Mouse (Mus musculus) heart, embryonic 13.5 days (tissue): ENCODE data around the gene Tor4a. TPM values are rescaled to one million over a fixed set of nuclear protein-coding genes. Genes with fewer than 3 reads are reported as not detected.
A peak's percentile ranks its signal among the peaks of the same experiment; 100 is the strongest.

ENCODE experiments used
- ATAC-seq: fragments of 200-750 bp; cut with Nextera tagmentation; 2 replicates; pipeline ENCODE4 v1.8.0; 2017; ENCODE audit warnings: moderate TSS enrichment; ENCODE audit not compliant: insufficient number of reproducible peaks, low FRiP score, low TSS enrichment; ENCODE audit errors: extremely low read depth
- H3K27ac ChIP-seq: fragments of 300-500 bp; sonication (generic); replicated peaks from 2 replicates; pipeline ENCODE4 v1.5.1; 2015; ENCODE audit warnings: moderate library complexity, mild to moderate bottlenecking, inconsistent platforms
- H3K27me3 ChIP-seq: fragments of 300-500 bp; sonication (generic); replicated peaks from 2 replicates; pipeline ENCODE4 v1.6.1; 2015; ENCODE audit warnings: mild to moderate bottlenecking, inconsistent platforms
- H3K36me3 ChIP-seq: fragments of 300-500 bp; sonication (generic); 2 replicates; pipeline ENCODE4 v1.6.1; 2015; ENCODE audit warnings: mild to moderate bottlenecking, inconsistent platforms
- H3K4me1 ChIP-seq: fragments of 300-500 bp; sonication (generic); 2 replicates; pipeline ENCODE4 v1.6.1; 2015; ENCODE audit warnings: inconsistent platforms
- H3K4me2 ChIP-seq: fragments of 300-500 bp; sonication (generic); 2 replicates; pipeline ENCODE4 v1.6.1; 2015; ENCODE audit warnings: inconsistent platforms, mild to moderate bottlenecking, moderate library complexity
- H3K4me3 ChIP-seq: fragments of 300-500 bp; sonication (generic); 2 replicates; pipeline ENCODE4 v1.5.1; 2015; ENCODE audit warnings: moderate library complexity, mild to moderate bottlenecking, inconsistent platforms
- H3K9ac ChIP-seq: fragments of 300-500 bp; sonication (generic); 2 replicates; pipeline ENCODE4 v1.6.1; 2015; ENCODE audit warnings: inconsistent platforms, mild to moderate bottlenecking, moderate library complexity
- H3K9me3 ChIP-seq: fragments of 300-500 bp; sonication (generic); 2 replicates; pipeline ENCODE4 v1.6.1; 2016; ENCODE audit warnings: inconsistent platforms
- WGBS: fragments of 180-500 bp; shearing (Covaris S2); methylation state at CpG from one replicate; pipeline ENCODE4 v1.1.7; 2015; ENCODE audit warnings: mixed read lengths; 5-methylcytosine and 5-hydroxymethylcytosine counted together
- polyA plus RNA-seq: library from polyadenylated mRNA; unstranded; fragments of >200 nt; fragmentation: Nextera tagmentation; extraction: Ambion mirVana; gene quantifications from 2 replicates; pipeline ENCODE4 v1.2.1, GENCODE M21; 2015

Gene Tor4a
- polyA plus RNA-seq, 1 experiment from 2014 or later = 6.4 TPM

DNA sequence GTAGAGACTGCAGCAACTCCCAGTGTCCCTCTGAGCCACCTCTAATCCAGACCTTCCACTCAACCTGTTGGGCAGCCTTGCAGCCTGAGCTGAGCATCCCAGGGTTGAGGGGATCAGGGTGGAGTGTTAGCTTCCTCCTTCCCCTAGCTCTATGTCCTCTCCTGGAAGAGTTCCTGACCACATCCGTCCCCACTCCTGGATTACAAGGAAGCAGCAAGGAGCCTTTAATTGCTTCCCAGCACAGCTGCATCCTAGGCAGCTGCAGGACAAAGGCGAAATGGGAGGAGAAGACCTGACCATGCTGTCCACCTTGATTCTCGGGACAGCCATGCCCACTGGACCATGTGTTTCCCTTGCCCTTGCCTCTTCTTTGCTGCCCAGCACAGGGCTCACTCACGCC, 19.6 kb downstream of the Tor4a start:
- Histone ChIP-seq H3K4me2 (peak overlapping the region; percentile 14; the same call in 1 of the 2 replicates), H3K4me3 (0 out of 2 replicates have a peak overlapping the region, but pooled peaks have one; percentile 0), H3K36me3 (no peaks in the 10 kb centered on the region), H3K9ac (peak overlapping the region; percentile 52; the same call in 1 of the 2 replicates), H3K27ac (peak overlapping the region; percentile 67), H3K9me3 (no peaks in the 10 kb centered on the region), H3K27me3 (peaks cover 67% of the 10 kb centered on the region), H3K4me1 (peaks cover 54% of the 10 kb centered on the region)
- ATAC-seq = no peak
- WGBS = 48% methylated on average over 4 of the region's 4 CpGs

DNA sequence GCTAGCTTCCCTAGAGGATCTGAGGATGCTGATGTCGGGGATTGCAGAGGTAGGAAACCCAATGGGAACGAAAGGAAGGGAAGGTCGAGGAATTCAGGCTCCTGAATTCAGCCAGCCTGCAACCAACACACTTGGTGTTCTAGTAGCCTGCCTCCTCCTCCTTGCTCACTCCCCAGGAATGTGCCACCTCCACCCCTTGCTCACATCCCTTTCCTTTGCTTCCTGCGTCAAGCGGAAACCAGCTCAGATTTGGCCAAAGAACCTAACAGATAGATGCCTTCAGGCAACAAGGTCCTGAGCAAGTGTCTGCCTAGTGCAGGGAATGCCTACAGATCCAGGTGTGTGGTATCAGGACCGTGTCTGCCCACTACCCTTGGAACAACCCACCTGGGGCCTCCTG, 20.1 kb downstream of the Tor4a start:
- no peak overlapping the region for H3K4me2 ChIP-seq
- 32% methylated on average over 6 of the region's 6 CpGs for WGBS
- H3K36me3 ChIP-seq = no peaks in the 10 kb centered on the region
- peaks cover 66% of the 10 kb centered on the region for H3K27me3 ChIP-seq
- no peak for ATAC-seq
- 0 out of 2 replicates have a peak overlapping the region, but pooled peaks have one; percentile 4 for H3K9ac ChIP-seq
- no peaks in the 10 kb centered on the region for H3K9me3 ChIP-seq
- H3K4me1 ChIP-seq = peaks cover 49% of the 10 kb centered on the region
- H3K27ac ChIP-seq = peak overlapping the region; percentile 67
- no peak overlapping the region for H3K4me3 ChIP-seq

DNA sequence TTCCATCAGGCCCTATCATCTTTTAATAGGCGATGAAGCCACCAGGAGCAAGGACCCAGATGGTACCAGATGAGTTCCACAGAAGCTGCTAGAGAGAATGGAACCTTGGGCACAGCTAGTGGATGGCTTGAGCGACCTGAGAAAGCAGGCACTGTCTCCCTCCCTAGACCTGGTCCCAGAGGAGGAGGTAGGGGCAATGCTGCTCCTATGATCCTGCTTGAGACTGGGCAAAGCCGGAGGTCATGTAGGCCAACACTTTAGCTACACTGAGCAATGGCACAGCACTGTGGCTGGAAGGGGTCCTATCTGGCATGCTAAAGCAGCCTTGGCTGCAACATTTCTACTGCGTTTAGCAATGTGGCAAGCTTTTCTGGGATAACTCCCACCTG, 21.0 kb downstream of the Tor4a start:
- Histone ChIP-seq H3K9ac (no peak overlapping the region), H3K36me3 (no peaks in the 10 kb centered on the region), H3K27ac (no peak overlapping the region), H3K4me1 (peaks cover 44% of the 10 kb centered on the region), H3K4me2 (no peak overlapping the region), H3K27me3 (peaks cover 58% of the 10 kb centered on the region), H3K9me3 (no peaks in the 10 kb centered on the region), H3K4me3 (no peak overlapping the region)
- WGBS = 66% methylated on average over 4 of the region's 4 CpGs
- ATAC-seq = no peak

DNA sequence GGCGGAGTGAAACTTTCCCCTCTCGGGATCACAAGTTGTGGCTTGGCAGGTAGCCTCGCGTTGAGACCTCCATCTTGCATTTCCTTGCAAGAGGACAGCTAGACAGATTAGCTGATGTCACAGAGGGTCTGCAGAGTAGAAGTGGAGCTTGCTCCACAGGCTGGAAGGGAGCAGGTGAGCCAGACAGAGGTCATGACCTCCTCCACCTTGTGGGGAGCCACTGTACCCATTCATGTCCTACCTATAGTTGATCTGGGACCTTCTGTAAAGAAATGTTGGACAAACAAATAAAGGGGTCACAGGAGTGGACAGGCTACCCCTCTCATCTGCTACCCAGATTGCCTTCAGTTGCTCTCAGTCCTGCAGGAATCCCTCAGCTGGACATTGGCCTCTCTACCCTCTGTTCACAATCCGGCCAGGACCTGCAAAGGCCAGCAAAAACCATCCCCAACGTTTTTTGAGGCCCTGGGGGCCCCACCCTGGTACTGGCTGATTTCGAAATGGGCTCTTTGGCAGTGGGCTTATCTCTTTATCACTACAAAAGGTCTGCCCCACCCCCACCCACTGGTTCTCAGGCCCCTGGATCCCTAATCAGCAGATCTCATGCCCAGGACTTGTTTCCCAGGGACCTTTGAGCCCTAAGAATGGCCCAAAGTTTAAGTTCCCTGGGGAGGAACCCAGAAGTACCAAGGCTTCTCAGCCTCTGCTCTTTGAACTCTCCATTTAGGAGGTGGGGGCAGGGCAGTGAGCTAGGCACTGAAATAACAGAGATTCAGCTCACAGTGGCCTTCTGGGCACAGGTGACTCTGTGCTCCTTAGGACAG, 21.6 kb downstream of the Tor4a start:
- Histone ChIP-seq H3K4me3 (no peak overlapping the region), H3K27ac (no peak overlapping the region), H3K4me1 (peaks cover 47% of the 10 kb centered on the region), H3K9ac (no peak overlapping the region), H3K36me3 (no peaks in the 10 kb centered on the region), H3K4me2 (no peak overlapping the region), H3K9me3 (no peaks in the 10 kb centered on the region), H3K27me3 (peaks cover 55% of the 10 kb centered on the region)
- no peak for ATAC-seq
- 49% methylated on average over 7 of the region's 7 CpGs for WGBS

- H3K27ac ChIP-seq = no peak overlapping the region
- 88% methylated on average over 4 of the region's 4 CpGs for WGBS
- peaks cover 42% of the 10 kb centered on the region for H3K27me3 ChIP-seq
- no peak overlapping the region for H3K4me2 ChIP-seq
- no peak for ATAC-seq
- H3K4me3 ChIP-seq = no peak overlapping the region
- no peak overlapping the region for H3K9ac ChIP-seq
- peaks cover 48% of the 10 kb centered on the region for H3K4me1 ChIP-seq
- no peaks in the 10 kb centered on the region for H3K36me3 ChIP-seq
- H3K9me3 ChIP-seq = no peaks in the 10 kb centered on the region
Observed at GRCm38 (mm10) chr2:25173821-25174220, 22.9 kb downstream of the Tor4a start.

DNA sequence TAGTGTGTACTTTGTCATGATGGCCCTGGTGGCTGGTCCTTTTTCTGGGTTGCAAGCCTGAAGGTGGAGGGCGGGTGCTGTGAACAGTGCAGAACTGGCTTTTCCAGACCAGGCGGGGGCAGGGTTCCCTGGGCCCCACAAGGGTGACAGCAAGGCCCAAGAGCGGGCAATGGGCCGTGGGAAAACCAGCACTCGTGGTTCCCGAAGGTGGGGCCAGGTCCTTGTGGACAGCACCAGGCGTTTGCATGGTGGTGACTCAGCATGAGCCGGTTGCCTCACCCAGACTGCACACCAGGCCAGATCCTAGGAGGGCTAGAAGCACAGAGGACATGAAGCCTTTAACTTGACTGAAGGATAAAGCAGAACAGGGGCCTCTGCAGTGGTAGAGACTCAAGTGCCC, 24.1 kb downstream of the Tor4a start:
- no peak overlapping the region for H3K4me3 ChIP-seq
- no peak overlapping the region for H3K4me2 ChIP-seq
- peaks cover 30% of the 10 kb centered on the region for H3K27me3 ChIP-seq
- H3K9me3 ChIP-seq = no peaks in the 10 kb centered on the region
- H3K4me1 ChIP-seq = peaks cover 45% of the 10 kb centered on the region
- 47% methylated on average over 8 of the region's 8 CpGs for WGBS
- no peaks in the 10 kb centered on the region for H3K36me3 ChIP-seq
- no peak overlapping the region for H3K27ac ChIP-seq
- no peak overlapping the region for H3K9ac ChIP-seq
- ATAC-seq = no peak

GRCm38 (mm10) chr2:25171769-25172153, 24.9 kb downstream of the Tor4a start:
- H3K9ac ChIP-seq = no peak overlapping the region
- no peaks in the 10 kb centered on the region for H3K9me3 ChIP-seq
- no peak overlapping the region for H3K4me2 ChIP-seq
- 70% methylated on average over 1 of the region's 1 CpGs for WGBS
- no peak overlapping the region for H3K4me3 ChIP-seq
- H3K27me3 ChIP-seq = peaks cover 22% of the 10 kb centered on the region
- ATAC-seq = no peak
- peaks cover 43% of the 10 kb centered on the region for H3K4me1 ChIP-seq
- no peak overlapping the region for H3K27ac ChIP-seq
- H3K36me3 ChIP-seq = no peaks in the 10 kb centered on the region

DNA sequence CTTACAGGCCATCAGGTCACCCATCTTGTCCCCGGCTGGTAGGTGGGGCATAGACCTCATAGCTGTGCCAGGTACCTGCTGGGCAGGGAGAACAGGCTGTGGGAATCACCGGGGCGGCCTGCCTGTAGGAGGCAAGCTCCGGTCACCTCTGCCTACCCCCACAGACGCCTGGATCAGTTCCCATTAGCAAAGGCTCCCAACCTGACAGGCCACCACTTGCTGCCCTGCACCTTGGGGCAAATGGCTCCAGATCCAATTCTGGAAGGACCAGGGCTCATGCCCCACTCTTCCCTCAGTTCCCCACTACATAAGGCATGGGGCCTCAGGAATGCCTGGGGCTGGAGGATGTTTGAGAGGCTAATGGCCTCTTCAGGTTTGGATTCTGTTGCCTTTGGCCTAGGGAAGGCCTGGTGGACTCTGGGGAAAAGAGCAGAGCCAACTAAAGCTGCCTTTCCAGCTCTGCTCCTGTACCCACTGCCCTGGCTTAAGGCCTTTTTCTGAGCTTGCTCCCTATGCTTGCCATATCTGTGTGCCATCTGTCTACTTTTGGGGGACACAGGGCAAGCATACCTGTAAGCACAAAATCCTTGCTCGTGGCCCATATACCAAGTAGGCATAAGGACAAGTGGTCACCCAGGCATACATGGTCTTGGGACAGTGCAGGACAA, 25.5 kb downstream of the Tor4a start:
- Histone ChIP-seq H3K36me3 (no peaks in the 10 kb centered on the region), H3K9ac (no peak overlapping the region), H3K9me3 (no peaks in the 10 kb centered on the region), H3K4me3 (no peak overlapping the region), H3K27me3 (peaks cover 16% of the 10 kb centered on the region), H3K4me2 (no peak overlapping the region), H3K4me1 (peaks cover 38% of the 10 kb centered on the region), H3K27ac (no peak overlapping the region)
- ATAC-seq = no peak
- WGBS = 80% methylated on average over 6 of the region's 6 CpGs

GRCm38 (mm10) chr2:25170326-25171100, 26.2 kb downstream of the Tor4a start:
- Histone ChIP-seq H3K4me1 (peaks cover 36% of the 10 kb centered on the region), H3K9me3 (no peaks in the 10 kb centered on the region), H3K4me2 (no peak overlapping the region), H3K4me3 (no peak overlapping the region), H3K9ac (no peak overlapping the region), H3K27me3 (peaks cover 9% of the 10 kb centered on the region), H3K27ac (peak overlapping the region; percentile 17; the same call in 1 of the 2 replicates), H3K36me3 (no peaks in the 10 kb centered on the region)
- no peak for ATAC-seq
- 56% methylated on average over 10 of the region's 10 CpGs for WGBS

GRCm38 (mm10) chr2:25169778-25170177, 26.9 kb downstream of the Tor4a start:
- no peak overlapping the region for H3K4me3 ChIP-seq
- ATAC-seq = no peak
- H3K4me1 ChIP-seq = peaks cover 36% of the 10 kb centered on the region
- no peaks in the 10 kb centered on the region for H3K9me3 ChIP-seq
- H3K27me3 ChIP-seq = peaks cover 6% of the 10 kb centered on the region; the same call in 1 of the 2 replicates
- H3K27ac ChIP-seq = no peak overlapping the region
- H3K9ac ChIP-seq = no peak overlapping the region
- H3K36me3 ChIP-seq = no peaks in the 10 kb centered on the region
- WGBS = 45% methylated on average over 5 of the region's 5 CpGs
- no peak overlapping the region for H3K4me2 ChIP-seq

DNA sequence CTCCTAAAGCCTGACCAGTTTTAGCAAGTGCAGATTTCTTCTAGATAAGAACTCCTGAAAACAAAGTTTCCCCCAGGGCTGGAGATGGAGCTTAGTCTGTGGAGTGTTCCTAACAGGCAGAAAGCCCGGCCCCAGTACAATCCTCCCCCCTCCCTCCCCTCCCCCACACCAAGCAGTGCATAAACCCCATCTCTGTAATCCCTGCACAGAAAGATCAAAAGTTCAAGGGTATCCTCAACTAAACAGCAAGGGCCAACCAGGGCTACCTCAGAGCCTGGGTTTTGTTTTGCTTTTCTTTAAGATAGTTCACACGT, 28.1 kb downstream of the Tor4a start:
- WGBS = 21% methylated on average over 2 of the region's 2 CpGs
- H3K4me1 ChIP-seq = peaks cover 40% of the 10 kb centered on the region
- H3K9ac ChIP-seq = peak overlapping the region; percentile 82
- H3K9me3 ChIP-seq = no peaks in the 10 kb centered on the region
- H3K27ac ChIP-seq = peak overlapping the region; percentile 69
- H3K36me3 ChIP-seq = no peaks in the 10 kb centered on the region
- no peak for ATAC-seq
- H3K4me2 ChIP-seq = peak overlapping the region; percentile 81
- H3K4me3 ChIP-seq = peak overlapping the region; percentile 59
- H3K27me3 ChIP-seq = peaks cover 10% of the 10 kb centered on the region
